Mouse (Mus musculus): ENCODE data around the gene Frmd4b. TPM values are rescaled to one million over a fixed set of nuclear protein-coding genes. Genes with fewer than 3 reads are reported as not detected.

Frmd4b gene
- polyA plus RNA-seq, 1 experiment from 2014 or later, result 15.8 TPM

DNA sequence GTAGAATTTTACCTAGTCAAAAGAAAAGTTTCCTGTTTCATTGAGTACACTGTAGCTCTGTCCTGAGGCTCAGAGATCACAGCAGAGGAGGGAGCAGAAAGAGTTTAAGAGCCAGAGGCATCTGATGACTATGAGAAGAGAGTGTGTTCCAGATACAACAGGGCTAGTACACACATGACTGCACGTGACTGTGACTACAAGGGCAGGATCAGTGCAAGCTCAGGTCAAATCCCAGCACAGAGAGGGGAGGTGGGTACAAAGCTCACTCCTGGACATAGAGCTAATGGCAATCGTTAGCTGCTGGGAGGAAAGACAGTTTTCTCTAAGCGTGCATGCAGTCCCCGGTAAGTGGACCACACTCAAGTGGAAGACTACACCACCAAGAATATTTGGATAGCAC, 37.6 kb downstream of the Frmd4b start:
- ATAC-seq (replicated peaks; ENCODE audit: insufficient number of reproducible peaks, low FRiP score, low TSS enrichment, low read depth) (no peak), DNase-seq (ENCODE audit: low spot score) (no peak)
- no peaks in the 10 kb centered on the region for H3K27me3 ChIP-seq (ENCODE audit: control insufficient read depth, insufficient read depth, low read length)
- no peak overlapping the region for H3K27ac ChIP-seq (replicated peaks; ENCODE audit: low read depth, low read length)
- H3K36me3 ChIP-seq (replicated peaks; ENCODE audit: control insufficient read depth, insufficient read depth, low read depth, low read length), result no peaks in the 10 kb centered on the region
- no peak overlapping the region for H3K4me2 ChIP-seq (ENCODE audit: low read depth, low read length)
- no peaks in the 10 kb centered on the region for H3K4me1 ChIP-seq (ENCODE audit: control insufficient read depth, insufficient read depth, low read length)
- H3K4me3 ChIP-seq (ENCODE audit: low read depth, low read length), result no peak overlapping the region
- H3K9ac ChIP-seq (replicated peaks; ENCODE audit: low read length), result no peak overlapping the region
- H3K9me3 ChIP-seq (replicated peaks; ENCODE audit: control insufficient read depth, low read length), result no peaks in the 10 kb centered on the region
- WGBS, result 79% methylated on average over 4 of the region's 4 CpGs

DNA sequence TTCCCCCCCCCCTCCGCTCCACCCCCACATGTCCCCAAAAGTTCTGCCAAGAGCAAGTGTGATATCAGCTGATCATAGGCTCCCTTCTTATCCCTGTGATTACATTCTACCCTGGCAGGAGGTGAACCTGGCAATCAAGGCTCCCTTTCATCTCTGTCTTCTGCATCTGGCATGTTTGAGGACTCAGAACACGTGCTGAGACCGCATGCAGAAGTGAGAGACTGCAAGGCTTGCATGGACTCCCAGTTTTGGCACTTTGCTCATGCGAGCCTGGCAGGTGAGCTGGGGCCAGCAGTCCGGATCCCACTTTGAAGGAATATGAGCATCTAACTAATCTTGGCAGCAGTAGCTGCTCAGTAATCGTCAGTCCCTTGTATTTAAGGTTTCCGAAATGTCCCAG, 39.1 kb downstream of the Frmd4b start:
- no peaks in the 10 kb centered on the region for H3K27me3 ChIP-seq (ENCODE audit: control insufficient read depth, insufficient read depth, low read length)
- no peaks in the 10 kb centered on the region for H3K9me3 ChIP-seq (replicated peaks; ENCODE audit: control insufficient read depth, low read length)
- ATAC-seq (replicated peaks; ENCODE audit: insufficient number of reproducible peaks, low FRiP score, low TSS enrichment, low read depth), result no peak
- no peak for DNase-seq (ENCODE audit: low spot score)
- H3K4me3 ChIP-seq (ENCODE audit: low read depth, low read length), result no peak overlapping the region
- WGBS, result 86% methylated on average over 7 of the region's 7 CpGs
- H3K9ac ChIP-seq (replicated peaks; ENCODE audit: low read length), result no peak overlapping the region
- H3K4me2 ChIP-seq (ENCODE audit: low read depth, low read length), result no peak overlapping the region
- no peaks in the 10 kb centered on the region for H3K4me1 ChIP-seq (ENCODE audit: control insufficient read depth, insufficient read depth, low read length)
- H3K36me3 ChIP-seq (replicated peaks; ENCODE audit: control insufficient read depth, insufficient read depth, low read depth, low read length), result no peaks in the 10 kb centered on the region
- H3K27ac ChIP-seq (replicated peaks; ENCODE audit: low read depth, low read length), result no peak overlapping the region

DNA sequence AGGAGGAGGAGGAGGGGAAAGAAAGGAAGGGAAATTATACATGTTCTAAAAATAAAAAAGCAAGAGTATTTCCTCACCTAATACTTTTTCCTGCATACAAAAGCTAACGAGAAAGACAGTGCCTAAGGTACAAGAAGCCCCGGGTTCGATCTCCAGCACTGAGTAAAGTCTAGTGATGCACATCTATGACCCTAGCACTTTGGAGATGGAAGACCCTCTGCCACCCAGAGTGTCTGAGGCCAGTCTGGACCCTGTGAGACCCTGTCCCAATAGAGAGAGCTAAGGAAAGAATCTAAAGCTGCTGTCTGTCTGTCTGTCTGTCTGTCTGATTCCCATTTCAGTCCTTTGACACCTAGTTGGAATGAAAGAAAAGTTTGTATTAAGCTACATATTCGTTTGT, 40.0 kb downstream of the Frmd4b start:
- Histone ChIP-seq H3K27ac (replicated peaks; ENCODE audit: low read depth, low read length) (no peak overlapping the region), H3K9ac (replicated peaks; ENCODE audit: low read length) (no peak overlapping the region), H3K27me3 (ENCODE audit: control insufficient read depth, insufficient read depth, low read length) (no peaks in the 10 kb centered on the region), H3K9me3 (replicated peaks; ENCODE audit: control insufficient read depth, low read length) (no peaks in the 10 kb centered on the region), H3K4me2 (ENCODE audit: low read depth, low read length) (no peak overlapping the region), H3K36me3 (replicated peaks; ENCODE audit: control insufficient read depth, insufficient read depth, low read depth, low read length) (no peaks in the 10 kb centered on the region), H3K4me3 (ENCODE audit: low read depth, low read length) (no peak overlapping the region), H3K4me1 (ENCODE audit: control insufficient read depth, insufficient read depth, low read length) (no peaks in the 10 kb centered on the region)
- DNase-seq (ENCODE audit: low spot score) (no peak), ATAC-seq (replicated peaks; ENCODE audit: insufficient number of reproducible peaks, low FRiP score, low TSS enrichment, low read depth) (no peak)
- 75% methylated on average over 4 of the region's 4 CpGs for WGBS

DNA sequence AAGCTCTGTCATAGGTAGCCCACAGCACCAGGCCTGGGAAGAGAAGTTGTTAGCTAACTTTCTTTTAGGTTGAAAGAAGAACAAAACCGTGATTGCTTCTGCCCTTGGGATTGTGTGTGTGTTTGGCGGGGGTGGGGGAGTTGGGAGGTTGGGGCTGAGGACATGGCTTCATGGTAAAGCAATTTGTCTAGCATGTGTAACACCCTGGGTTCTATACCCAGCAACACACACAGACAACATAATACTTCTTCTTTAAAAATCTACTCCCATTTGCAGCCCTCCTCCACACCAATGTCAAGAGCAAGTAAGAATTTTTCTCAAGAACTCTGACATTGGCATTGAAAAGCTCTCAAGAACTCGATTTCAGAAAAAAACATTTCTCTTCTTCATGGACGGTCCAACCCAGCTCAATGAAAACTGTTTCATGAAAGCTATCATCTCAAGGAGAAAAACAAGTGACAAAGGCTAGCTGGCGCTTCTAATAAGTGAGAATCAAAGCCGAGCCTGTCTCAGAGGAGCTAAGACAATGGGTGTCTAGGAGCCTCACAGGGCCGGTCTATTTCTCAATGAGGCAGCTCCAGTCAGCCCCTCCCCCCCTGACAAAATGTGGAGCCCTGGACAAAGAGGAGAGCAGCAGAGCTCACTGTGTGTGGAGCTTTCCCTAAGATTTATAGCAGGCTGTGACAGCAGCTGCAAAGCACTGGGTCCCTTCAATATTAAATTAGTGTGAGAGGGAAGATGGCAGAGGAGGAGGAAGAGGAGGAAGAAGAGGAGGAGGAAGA, 40.6 kb downstream of the Frmd4b start:
- no peaks in the 10 kb centered on the region for H3K36me3 ChIP-seq (replicated peaks; ENCODE audit: control insufficient read depth, insufficient read depth, low read depth, low read length)
- no peak overlapping the region for H3K27ac ChIP-seq (replicated peaks; ENCODE audit: low read depth, low read length)
- H3K27me3 ChIP-seq (ENCODE audit: control insufficient read depth, insufficient read depth, low read length), result no peaks in the 10 kb centered on the region
- H3K4me1 ChIP-seq (ENCODE audit: control insufficient read depth, insufficient read depth, low read length), result no peaks in the 10 kb centered on the region
- H3K4me3 ChIP-seq (ENCODE audit: low read depth, low read length), result no peak overlapping the region
- H3K9ac ChIP-seq (replicated peaks; ENCODE audit: low read length), result no peak overlapping the region
- H3K4me2 ChIP-seq (ENCODE audit: low read depth, low read length), result no peak overlapping the region
- no peaks in the 10 kb centered on the region for H3K9me3 ChIP-seq (replicated peaks; ENCODE audit: control insufficient read depth, low read length)
- DNase-seq (ENCODE audit: low spot score) (peak; percentile 55), ATAC-seq (replicated peaks; ENCODE audit: insufficient number of reproducible peaks, low FRiP score, low TSS enrichment, low read depth) (peak; percentile 85)
- 38% methylated on average over 7 of the region's 7 CpGs for WGBS

DNA sequence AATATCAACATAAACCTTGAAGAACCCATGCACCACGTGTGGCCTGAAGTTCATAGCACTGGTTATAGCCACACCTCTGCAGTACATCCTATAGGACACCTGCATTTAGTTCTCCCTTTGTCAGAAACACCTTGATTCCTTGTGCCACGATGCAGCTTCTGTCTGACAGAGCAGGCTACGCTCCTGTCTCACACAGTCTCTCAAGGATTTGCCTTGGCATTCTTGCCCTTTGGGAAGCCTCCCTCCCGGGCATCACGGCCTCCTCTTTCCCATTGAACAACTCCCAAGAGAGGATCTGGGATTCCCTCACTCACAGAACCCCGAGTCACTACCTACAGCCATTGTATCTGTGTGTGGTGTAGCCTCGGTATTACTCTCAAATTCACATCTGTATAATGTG, 41.2 kb downstream of the Frmd4b start:
- H3K9me3 ChIP-seq (replicated peaks; ENCODE audit: control insufficient read depth, low read length), result no peaks in the 10 kb centered on the region
- ATAC-seq (replicated peaks; ENCODE audit: insufficient number of reproducible peaks, low FRiP score, low TSS enrichment, low read depth) (no peak; the same call in 1 of the 2 replicates), DNase-seq (ENCODE audit: low spot score) (no peak)
- no peaks in the 10 kb centered on the region for H3K27me3 ChIP-seq (ENCODE audit: control insufficient read depth, insufficient read depth, low read length)
- H3K27ac ChIP-seq (replicated peaks; ENCODE audit: low read depth, low read length), result no peak overlapping the region
- WGBS, result 84% methylated on average over 7 of the region's 7 CpGs
- H3K4me1 ChIP-seq (ENCODE audit: control insufficient read depth, insufficient read depth, low read length), result no peaks in the 10 kb centered on the region
- H3K4me2 ChIP-seq (ENCODE audit: low read depth, low read length), result no peak overlapping the region
- H3K9ac ChIP-seq (replicated peaks; ENCODE audit: low read length), result no peak overlapping the region
- H3K4me3 ChIP-seq (ENCODE audit: low read depth, low read length), result no peak overlapping the region
- H3K36me3 ChIP-seq (replicated peaks; ENCODE audit: control insufficient read depth, insufficient read depth, low read depth, low read length), result no peaks in the 10 kb centered on the region

DNA sequence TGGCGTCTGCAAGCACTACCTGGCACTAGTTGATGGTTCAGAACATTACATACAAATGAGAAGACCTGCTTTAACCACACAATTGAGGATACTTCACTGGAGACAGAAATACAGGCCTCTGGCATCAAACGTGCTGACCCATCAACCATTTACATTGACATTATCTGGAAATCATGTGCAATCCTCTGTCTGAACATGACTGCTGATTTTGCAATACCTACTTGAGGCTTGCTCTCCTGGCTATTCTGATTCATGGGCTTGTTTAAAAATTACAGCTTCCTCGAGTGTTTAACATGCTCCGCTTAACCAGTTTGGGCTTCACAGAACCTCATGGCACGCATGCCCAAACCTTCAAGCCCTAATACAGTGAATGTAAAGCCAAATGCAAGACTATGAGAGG, 42.4 kb downstream of the Frmd4b start:
- H3K4me3 ChIP-seq (ENCODE audit: low read depth, low read length), result no peak overlapping the region
- DNase-seq (ENCODE audit: low spot score) (no peak), ATAC-seq (replicated peaks; ENCODE audit: insufficient number of reproducible peaks, low FRiP score, low TSS enrichment, low read depth) (no peak)
- no peak overlapping the region for H3K9ac ChIP-seq (replicated peaks; ENCODE audit: low read length)
- no peak overlapping the region for H3K27ac ChIP-seq (replicated peaks; ENCODE audit: low read depth, low read length)
- H3K9me3 ChIP-seq (replicated peaks; ENCODE audit: control insufficient read depth, low read length), result no peaks in the 10 kb centered on the region
- H3K4me2 ChIP-seq (ENCODE audit: low read depth, low read length), result no peak overlapping the region
- no peaks in the 10 kb centered on the region for H3K4me1 ChIP-seq (ENCODE audit: control insufficient read depth, insufficient read depth, low read length)
- H3K36me3 ChIP-seq (replicated peaks; ENCODE audit: control insufficient read depth, insufficient read depth, low read depth, low read length), result no peaks in the 10 kb centered on the region
- WGBS, result 90% methylated on average over 5 of the region's 5 CpGs
- H3K27me3 ChIP-seq (ENCODE audit: control insufficient read depth, insufficient read depth, low read length), result no peaks in the 10 kb centered on the region

DNA sequence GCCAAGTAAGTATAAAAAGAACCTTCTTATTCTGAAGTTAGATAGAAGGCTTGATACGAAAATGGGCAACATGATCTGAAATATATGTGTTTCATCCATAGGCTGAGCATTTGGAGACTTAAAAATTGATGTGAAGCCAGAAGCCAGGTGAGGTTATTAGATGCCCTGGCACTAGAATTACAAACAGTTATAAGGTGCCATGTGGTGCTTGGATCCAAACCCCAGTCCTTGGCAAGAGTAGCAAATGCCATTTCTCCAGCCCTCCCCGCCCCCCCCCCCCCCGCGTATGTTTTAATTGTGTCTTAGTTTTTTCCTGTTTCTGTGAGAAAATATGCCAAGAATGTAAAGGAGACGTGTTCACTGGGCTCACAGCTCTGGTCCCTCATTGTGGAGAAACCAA, 45.1 kb downstream of the Frmd4b start:
- 84% methylated on average over 5 of the region's 5 CpGs for WGBS
- H3K9ac ChIP-seq (replicated peaks; ENCODE audit: low read length), result no peak overlapping the region

DNA sequence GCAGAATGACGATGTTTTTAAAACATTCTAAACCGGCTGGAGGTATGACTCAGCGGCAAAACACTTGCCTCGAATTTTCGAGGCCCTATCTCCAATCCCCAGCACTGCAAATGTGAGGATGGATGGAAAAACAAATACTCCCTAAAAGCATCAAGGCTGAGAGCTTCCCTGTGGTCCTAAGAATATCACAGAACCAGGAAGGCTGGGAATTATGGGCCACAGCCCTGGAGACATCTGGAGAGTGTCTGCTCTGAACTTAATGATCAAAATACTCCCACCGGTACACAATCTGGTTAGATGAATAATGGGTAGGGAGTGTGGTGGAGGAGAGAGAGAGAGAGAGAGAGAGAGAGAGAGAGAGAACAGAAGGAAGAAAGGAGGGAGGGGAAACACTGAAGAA, 48.8 kb downstream of the Frmd4b start:
- WGBS, result 60% methylated on average over 6 of the region's 6 CpGs
- H3K4me3 ChIP-seq (ENCODE audit: low read depth, low read length), result no peak overlapping the region
- H3K9ac ChIP-seq (replicated peaks; ENCODE audit: low read length), result no peak overlapping the region
- no peak overlapping the region for H3K27ac ChIP-seq (replicated peaks; ENCODE audit: low read depth, low read length)
- H3K4me2 ChIP-seq (ENCODE audit: low read depth, low read length), result no peak overlapping the region
- H3K27me3 ChIP-seq (ENCODE audit: control insufficient read depth, insufficient read depth, low read length), result no peaks in the 10 kb centered on the region
- DNase-seq (ENCODE audit: low spot score) (no peak), ATAC-seq (replicated peaks; ENCODE audit: insufficient number of reproducible peaks, low FRiP score, low TSS enrichment, low read depth) (no peak)
- no peaks in the 10 kb centered on the region for H3K9me3 ChIP-seq (replicated peaks; ENCODE audit: control insufficient read depth, low read length)
- no peaks in the 10 kb centered on the region for H3K4me1 ChIP-seq (ENCODE audit: control insufficient read depth, insufficient read depth, low read length)
- H3K36me3 ChIP-seq (replicated peaks; ENCODE audit: control insufficient read depth, insufficient read depth, low read depth, low read length), result no peaks in the 10 kb centered on the region

More for the DNA sequence above, 45.1 kb downstream of the Frmd4b start:
- no peak overlapping the region for H3K27ac ChIP-seq (replicated peaks; ENCODE audit: low read depth, low read length)
- H3K36me3 ChIP-seq (replicated peaks; ENCODE audit: control insufficient read depth, insufficient read depth, low read depth, low read length), result no peaks in the 10 kb centered on the region
- H3K27me3 ChIP-seq (ENCODE audit: control insufficient read depth, insufficient read depth, low read length), result no peaks in the 10 kb centered on the region
- ATAC-seq (replicated peaks; ENCODE audit: insufficient number of reproducible peaks, low FRiP score, low TSS enrichment, low read depth) (no peak), DNase-seq (ENCODE audit: low spot score) (no peak)
- H3K9me3 ChIP-seq (replicated peaks; ENCODE audit: control insufficient read depth, low read length), result no peaks in the 10 kb centered on the region
- no peaks in the 10 kb centered on the region for H3K4me1 ChIP-seq (ENCODE audit: control insufficient read depth, insufficient read depth, low read length)
- no peak overlapping the region for H3K4me2 ChIP-seq (ENCODE audit: low read depth, low read length)
- no peak overlapping the region for H3K4me3 ChIP-seq (ENCODE audit: low read depth, low read length)

Data from embryonic facial prominence, embryonic 11.5 days (tissue).